Mouse (Mus musculus): ENCODE results near the gene LTO1. TPM values are rescaled to one million over a fixed set of nuclear protein-coding genes. Genes with fewer than 3 reads are reported as not detected.

Gene LTO1
- polyA plus RNA-seq, 1 experiment from 2014 or later, result 29.5 TPM

DNA sequence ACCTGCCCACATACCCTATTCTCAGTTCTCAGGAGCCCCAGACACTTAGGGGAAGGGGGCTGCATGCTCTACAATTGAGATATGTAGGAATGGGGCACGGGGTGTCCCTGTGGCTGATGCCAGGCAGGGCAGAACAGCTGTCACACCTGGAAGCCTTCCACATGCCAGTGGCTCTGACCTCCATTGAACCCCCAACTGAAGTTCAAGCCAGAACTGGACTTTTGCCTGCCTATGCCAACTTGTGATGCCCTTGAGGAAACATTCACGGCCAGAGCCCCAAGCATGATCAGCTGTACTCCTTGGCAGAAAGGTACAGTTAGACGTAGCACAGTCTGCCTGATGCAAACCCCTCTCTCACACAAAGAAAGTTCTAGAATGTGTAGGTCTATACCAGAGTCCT, 18.4 kb downstream of the LTO1 start:
- no peak overlapping the region for H3K27ac ChIP-seq (replicated peaks)
- no peak for ATAC-seq (ENCODE audit: insufficient number of reproducible peaks, low FRiP score, low TSS enrichment, low read depth)
- H3K27me3 ChIP-seq, result no peaks in the 10 kb centered on the region
- no peaks in the 10 kb centered on the region for H3K9me3 ChIP-seq (replicated peaks)
- H3K9ac ChIP-seq, result no peak overlapping the region
- no peak overlapping the region for H3K4me3 ChIP-seq (replicated peaks)
- H3K4me2 ChIP-seq (replicated peaks), result no peak overlapping the region
- peaks cover 56% of the 10 kb centered on the region for H3K36me3 ChIP-seq
- WGBS, result 79% methylated on average over 3 of the region's 3 CpGs
- H3K4me1 ChIP-seq, result peaks cover 16% of the 10 kb centered on the region

DNA sequence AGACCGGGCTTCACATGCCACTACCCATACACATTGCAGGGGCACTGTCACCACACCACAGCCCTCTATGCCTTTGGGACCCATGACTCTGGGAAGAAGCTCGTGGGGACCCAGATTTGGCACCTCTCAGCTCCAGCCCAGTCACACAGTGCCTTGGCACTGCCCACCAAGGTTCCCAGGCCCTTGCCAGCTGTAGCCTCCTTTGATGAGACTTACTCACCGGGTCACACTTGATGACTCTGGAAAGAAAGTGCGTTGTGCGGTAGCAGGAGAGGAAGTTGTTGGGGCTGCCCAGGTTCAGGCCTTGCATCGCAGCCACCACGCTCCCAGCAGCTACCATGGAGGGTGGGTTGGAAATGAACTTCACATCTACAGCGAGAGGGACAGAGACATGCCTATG, 18.9 kb downstream of the LTO1 start:
- H3K27ac ChIP-seq (replicated peaks), result no peak overlapping the region
- no peak for ATAC-seq (ENCODE audit: insufficient number of reproducible peaks, low FRiP score, low TSS enrichment, low read depth)
- no peak overlapping the region for H3K4me3 ChIP-seq (replicated peaks)
- peaks cover 56% of the 10 kb centered on the region for H3K36me3 ChIP-seq
- H3K4me1 ChIP-seq, result peaks cover 19% of the 10 kb centered on the region
- no peak overlapping the region for H3K4me2 ChIP-seq (replicated peaks)
- H3K9ac ChIP-seq, result no peak overlapping the region
- H3K9me3 ChIP-seq (replicated peaks), result no peaks in the 10 kb centered on the region
- WGBS, result 88% methylated on average over 8 of the region's 8 CpGs
- H3K27me3 ChIP-seq, result no peaks in the 10 kb centered on the region

DNA sequence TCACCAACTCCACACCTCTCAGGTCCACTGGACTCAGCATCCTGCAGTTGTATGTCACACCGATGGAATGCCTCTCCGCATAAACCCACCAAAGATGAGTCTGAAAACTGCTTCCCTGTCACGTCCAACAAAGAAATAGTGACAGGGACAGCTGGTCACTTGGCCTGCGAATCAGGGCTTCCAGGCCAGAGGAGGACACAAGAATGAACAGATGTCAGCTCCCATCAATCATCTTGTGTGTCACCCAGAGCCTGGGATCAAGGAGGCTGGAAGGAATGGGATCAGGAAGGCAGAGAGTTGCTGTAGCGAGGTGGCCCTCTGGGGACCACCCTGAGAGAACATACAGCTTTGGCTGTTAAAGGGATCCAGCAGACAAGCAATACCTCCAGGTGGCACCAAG, 20.0 kb downstream of the LTO1 start:
- Histone ChIP-seq H3K27ac (replicated peaks) (no peak overlapping the region), H3K36me3 (peaks cover 45% of the 10 kb centered on the region), H3K27me3 (no peaks in the 10 kb centered on the region), H3K4me2 (replicated peaks) (no peak overlapping the region), H3K4me3 (replicated peaks) (no peak overlapping the region), H3K4me1 (peaks cover 29% of the 10 kb centered on the region), H3K9me3 (replicated peaks) (no peaks in the 10 kb centered on the region), H3K9ac (no peak overlapping the region)
- no peak for ATAC-seq (ENCODE audit: insufficient number of reproducible peaks, low FRiP score, low TSS enrichment, low read depth)
- WGBS, result 77% methylated on average over 5 of the region's 5 CpGs

DNA sequence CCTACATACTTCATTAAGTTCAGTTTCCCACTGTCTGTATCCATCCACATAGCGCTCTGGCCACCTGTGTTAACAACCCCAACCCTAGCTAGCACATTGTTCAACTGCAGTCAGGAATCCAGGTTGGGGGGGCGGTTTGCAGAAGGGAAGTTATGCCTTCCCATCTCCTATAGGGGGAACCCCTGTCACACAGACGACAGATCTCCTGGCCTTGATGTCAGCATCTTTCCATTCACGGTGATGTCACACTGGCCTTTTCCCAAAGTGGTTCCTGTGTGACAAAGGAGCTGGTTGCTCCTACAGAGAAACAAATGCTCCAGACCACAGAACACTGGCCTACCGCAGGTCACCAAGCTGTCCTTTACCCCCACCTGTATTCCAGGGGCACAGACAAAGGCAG, 20.7 kb downstream of the LTO1 start:
- Histone ChIP-seq H3K36me3 (peaks cover 42% of the 10 kb centered on the region), H3K4me2 (replicated peaks) (no peak overlapping the region), H3K9ac (no peak overlapping the region), H3K4me1 (peaks cover 35% of the 10 kb centered on the region), H3K27ac (replicated peaks) (no peak overlapping the region), H3K4me3 (replicated peaks) (no peak overlapping the region), H3K27me3 (no peaks in the 10 kb centered on the region), H3K9me3 (replicated peaks) (no peaks in the 10 kb centered on the region)
- WGBS, result 53% methylated on average over 5 of the region's 5 CpGs
- no peak for ATAC-seq (ENCODE audit: insufficient number of reproducible peaks, low FRiP score, low TSS enrichment, low read depth)

DNA sequence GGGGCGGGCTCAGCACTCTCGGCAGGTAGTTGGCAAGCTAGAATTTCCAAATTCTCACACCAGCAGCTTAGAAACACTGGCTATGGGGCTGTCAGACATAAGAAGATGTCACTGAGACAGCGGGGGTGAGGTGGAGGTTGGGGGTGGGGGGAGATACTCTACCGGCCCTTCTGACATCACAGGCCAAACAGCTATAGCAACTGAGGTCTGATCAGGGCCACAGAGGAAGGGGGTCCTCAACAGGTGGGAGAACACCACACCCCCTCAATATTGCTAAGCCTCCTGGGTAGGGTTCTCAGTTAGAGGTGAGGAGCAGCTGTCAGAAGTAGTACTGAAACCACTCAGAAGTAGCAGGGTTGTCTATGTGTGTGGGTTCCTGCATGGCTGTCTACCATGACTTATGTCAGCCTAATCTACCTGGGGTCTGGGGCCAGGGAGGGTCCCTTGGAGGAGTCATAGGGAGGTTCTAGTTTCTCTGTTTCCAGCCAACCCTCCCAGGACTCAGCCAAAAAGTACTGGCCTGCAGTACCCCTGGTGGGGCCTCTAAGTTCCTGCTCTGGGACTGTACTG, 21.5 kb downstream of the LTO1 start:
- H3K4me1 ChIP-seq, result peaks cover 41% of the 10 kb centered on the region
- no peak overlapping the region for H3K27ac ChIP-seq (replicated peaks)
- 81% methylated on average over 4 of the region's 4 CpGs for WGBS
- no peak overlapping the region for H3K9ac ChIP-seq
- peak overlapping the region; percentile 95; the same call in 1 of the 2 replicates for H3K4me2 ChIP-seq (replicated peaks)
- ATAC-seq (ENCODE audit: insufficient number of reproducible peaks, low FRiP score, low TSS enrichment, low read depth), result no peak
- peak overlapping the region; percentile 65; the same call in 1 of the 2 replicates for H3K4me3 ChIP-seq (replicated peaks)
- H3K27me3 ChIP-seq, result no peaks in the 10 kb centered on the region
- no peaks in the 10 kb centered on the region for H3K9me3 ChIP-seq (replicated peaks)
- H3K36me3 ChIP-seq, result peaks cover 42% of the 10 kb centered on the region

DNA sequence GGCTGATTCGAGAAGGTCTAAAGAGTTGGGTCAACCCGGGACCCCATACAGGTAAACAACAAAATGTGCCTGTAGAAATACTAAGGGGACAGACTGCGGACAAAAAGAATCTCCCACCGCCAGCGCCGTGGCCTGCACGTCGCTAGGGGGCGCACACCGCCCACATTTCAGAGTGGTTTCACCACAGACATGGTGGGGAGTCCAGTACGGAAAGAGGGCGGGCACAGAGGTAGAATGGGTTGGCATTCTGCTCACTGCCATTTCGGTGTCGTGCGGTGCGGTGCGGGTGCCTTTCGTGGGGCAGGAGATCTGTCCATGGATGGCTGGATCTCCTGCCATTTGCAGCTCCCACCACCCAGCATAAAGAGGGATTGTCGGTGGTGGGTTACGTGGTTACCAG, 22.6 kb downstream of the LTO1 start:
- WGBS, result 1% methylated on average over 20 of the region's 20 CpGs
- H3K4me2 ChIP-seq (replicated peaks), result peak overlapping the region; percentile 95
- no peaks in the 10 kb centered on the region for H3K27me3 ChIP-seq
- H3K4me3 ChIP-seq (replicated peaks), result peak overlapping the region; percentile 65
- H3K4me1 ChIP-seq, result peaks cover 51% of the 10 kb centered on the region
- H3K27ac ChIP-seq (replicated peaks), result peak overlapping the region; percentile 88
- peaks cover 40% of the 10 kb centered on the region for H3K36me3 ChIP-seq
- no peaks in the 10 kb centered on the region for H3K9me3 ChIP-seq (replicated peaks)
- H3K9ac ChIP-seq, result peak overlapping the region; percentile 53
- 0 out of 2 replicates have a peak, but pooled peaks have one; percentile 22 for ATAC-seq (ENCODE audit: insufficient number of reproducible peaks, low FRiP score, low TSS enrichment, low read depth)

DNA sequence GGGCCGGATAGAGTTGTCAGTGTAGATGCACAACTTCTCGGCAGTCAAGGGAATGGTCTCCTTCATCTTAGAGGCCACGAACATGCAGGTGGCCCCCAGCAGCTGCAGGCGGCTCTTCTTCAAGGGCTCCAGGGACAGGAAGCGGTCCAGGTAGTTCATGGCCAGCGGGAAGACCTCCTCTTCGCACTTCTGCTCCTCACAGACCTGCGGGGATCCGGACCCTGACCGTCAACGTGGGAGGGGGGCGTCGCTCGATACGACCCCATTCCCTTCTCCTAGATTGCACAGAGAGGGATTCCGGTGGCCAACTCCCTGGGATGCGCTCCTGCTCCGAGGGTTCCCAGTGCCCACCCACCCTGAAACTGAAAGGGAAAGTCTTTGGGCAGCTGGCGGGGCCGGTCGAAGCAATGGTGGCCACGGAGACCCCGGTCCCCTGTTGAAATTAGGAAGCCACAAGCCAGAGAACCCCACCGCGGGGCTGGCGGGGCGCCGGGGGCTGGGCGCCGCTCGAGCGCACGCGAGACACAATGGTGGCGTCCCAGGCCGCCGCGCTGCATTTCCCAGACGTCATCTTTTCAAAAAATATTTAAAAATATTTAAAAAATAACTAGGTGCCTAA, 23.1 kb downstream of the LTO1 start:
- peak overlapping the region; percentile 95 for H3K4me2 ChIP-seq (replicated peaks)

DNA sequence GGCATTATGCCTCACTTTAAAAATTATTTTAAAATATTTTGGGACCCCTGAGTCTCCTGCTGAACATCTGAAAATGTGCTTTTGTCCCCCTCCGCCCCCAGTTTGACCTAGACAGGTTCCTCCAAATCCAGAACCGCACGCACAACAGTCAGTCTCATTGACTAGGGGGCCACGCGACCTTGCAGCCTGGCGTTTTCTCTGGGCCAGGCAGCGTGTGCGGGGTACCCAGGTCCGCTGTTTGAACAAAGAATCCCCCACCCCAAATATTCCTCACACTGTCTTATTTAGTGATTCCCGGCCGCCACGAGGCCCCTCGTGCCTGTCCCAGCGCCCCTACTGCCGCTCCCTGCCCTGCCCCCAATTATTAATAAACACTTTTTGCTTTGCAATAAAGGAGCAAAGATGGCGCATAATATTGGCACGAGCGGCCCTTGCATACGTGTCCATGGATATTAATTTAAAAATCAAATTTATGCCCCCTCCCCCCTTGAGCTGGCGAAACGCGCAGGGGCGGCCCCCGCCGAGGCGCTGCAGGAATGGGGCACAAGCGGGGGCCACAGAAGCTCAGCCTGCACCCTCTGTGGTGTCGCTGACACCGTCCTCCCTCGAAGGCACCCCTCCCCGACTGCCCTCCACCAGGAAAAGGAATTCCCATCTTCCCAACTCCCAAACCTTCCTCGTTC, 23.9 kb downstream of the LTO1 start:
- Histone ChIP-seq H3K9me3 (replicated peaks) (no peaks in the 10 kb centered on the region), H3K27ac (replicated peaks) (peak overlapping the region; percentile 88), H3K4me2 (replicated peaks) (peak overlapping the region; percentile 95), H3K4me1 (peaks cover 63% of the 10 kb centered on the region), H3K4me3 (replicated peaks) (peak overlapping the region; percentile 65), H3K36me3 (peaks cover 27% of the 10 kb centered on the region), H3K27me3 (no peaks in the 10 kb centered on the region), H3K9ac (peak overlapping the region; percentile 53)
- no peak for ATAC-seq (ENCODE audit: insufficient number of reproducible peaks, low FRiP score, low TSS enrichment, low read depth)
- WGBS, result 0% methylated on average over 32 of the region's 32 CpGs

More for the DNA sequence above, 23.1 kb downstream of the LTO1 start:
- WGBS, result under 1% methylated on average over 39 of the region's 39 CpGs
- H3K9me3 ChIP-seq (replicated peaks), result no peaks in the 10 kb centered on the region
- H3K27ac ChIP-seq (replicated peaks), result peak overlapping the region; percentile 88
- H3K27me3 ChIP-seq, result no peaks in the 10 kb centered on the region
- H3K4me3 ChIP-seq (replicated peaks), result peak overlapping the region; percentile 65
- H3K4me1 ChIP-seq, result peaks cover 56% of the 10 kb centered on the region
- H3K36me3 ChIP-seq, result peaks cover 35% of the 10 kb centered on the region
- H3K9ac ChIP-seq, result peak overlapping the region; percentile 53
- ATAC-seq (ENCODE audit: insufficient number of reproducible peaks, low FRiP score, low TSS enrichment, low read depth), result no peak

DNA sequence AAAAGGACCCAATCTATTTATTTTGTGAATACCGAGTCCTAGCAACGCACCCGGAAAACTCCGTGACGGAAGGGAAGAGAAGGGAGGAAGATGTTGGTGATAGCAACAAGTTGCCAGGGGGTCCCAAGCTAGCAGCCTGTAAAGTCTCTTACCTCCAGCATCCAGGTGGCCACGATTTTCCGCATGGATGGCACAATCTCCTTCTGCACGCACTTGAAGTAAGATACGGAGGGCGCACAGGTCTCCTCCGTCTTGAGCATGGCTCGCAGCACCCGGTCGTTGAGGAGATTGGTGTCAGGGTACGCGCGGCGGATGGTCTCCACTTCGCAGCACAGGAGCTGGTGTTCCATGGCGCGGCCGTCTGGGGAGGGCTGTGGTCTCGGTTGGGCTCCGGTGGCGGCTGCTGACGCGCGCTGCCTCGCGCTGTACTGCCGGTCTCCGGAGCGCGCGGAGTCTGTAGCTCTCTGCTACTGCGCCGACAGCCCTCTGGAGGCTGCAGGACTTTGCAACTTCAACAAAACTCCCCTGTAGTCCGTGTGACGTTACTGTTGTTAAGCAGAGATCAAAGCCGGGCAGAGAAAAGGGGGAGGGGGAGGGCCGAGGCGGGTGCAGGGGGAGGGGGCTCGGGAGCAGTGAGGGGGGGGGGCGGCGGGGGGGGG, 24.6 kb downstream of the LTO1 start, which contains the start of gene Ccnd1:
Gene Ccnd1 (minus strand): TSS at position 582 of the 659 bp plus-strand sequence.
- Histone ChIP-seq H3K27ac (replicated peaks) (peak within 1 kb of the TSS; percentile 88), H3K27me3 (no peaks in the 10 kb centered on the region), H3K4me2 (replicated peaks) (peak within 1 kb of the TSS; percentile 95), H3K4me3 (replicated peaks) (peak within 1 kb of the TSS; percentile 65), H3K36me3 (peaks cover 20% of the 10 kb centered on the region), H3K9ac (peak within 1 kb of the TSS; percentile 53), H3K9me3 (replicated peaks) (no peaks in the 10 kb centered on the region), H3K4me1 (peaks cover 63% of the 10 kb centered on the region)
- peak; percentile 52 for ATAC-seq (ENCODE audit: insufficient number of reproducible peaks, low FRiP score, low TSS enrichment, low read depth)
- under 1% methylated on average over 42 of the region's 45 CpGs for WGBS

DNA sequence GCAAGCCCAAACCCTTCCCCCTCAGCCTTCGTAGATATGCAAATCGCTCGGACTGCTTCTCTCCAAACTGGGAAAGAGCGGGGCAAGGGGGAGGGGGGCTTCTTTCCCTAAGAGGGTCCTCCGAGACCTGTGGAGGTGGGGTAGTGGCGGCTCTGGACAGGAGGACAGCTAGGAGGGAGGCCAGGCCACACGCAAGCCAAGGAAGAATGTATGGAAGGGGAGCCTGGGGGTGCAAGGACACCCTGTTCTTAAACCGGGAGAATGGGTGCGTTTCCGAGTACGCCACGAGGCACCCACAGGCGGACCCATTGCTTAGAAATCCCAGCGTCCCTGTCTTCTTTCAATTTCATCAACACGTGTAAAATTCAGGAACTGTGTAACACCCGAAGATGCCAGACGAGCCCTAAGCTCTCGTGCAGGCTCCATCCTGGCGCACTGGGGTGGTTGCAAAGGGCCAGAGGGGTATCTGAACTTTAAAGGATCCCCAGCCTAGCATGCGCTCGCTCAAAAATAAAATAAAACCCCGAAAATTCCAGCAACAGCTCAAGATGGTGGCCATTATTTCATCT, 25.2 kb downstream of the LTO1 start:
- Histone ChIP-seq H3K36me3 (peaks cover 14% of the 10 kb centered on the region), H3K9ac (peak overlapping the region; percentile 7; the same call in 1 of the 2 replicates), H3K4me1 (peaks cover 63% of the 10 kb centered on the region), H3K9me3 (replicated peaks) (no peaks in the 10 kb centered on the region), H3K4me2 (replicated peaks) (peak overlapping the region; percentile 95), H3K4me3 (replicated peaks) (peak overlapping the region; percentile 65), H3K27ac (replicated peaks) (peak overlapping the region; percentile 88), H3K27me3 (no peaks in the 10 kb centered on the region)
- WGBS, result 0% methylated on average over 22 of the region's 22 CpGs
- ATAC-seq (ENCODE audit: insufficient number of reproducible peaks, low FRiP score, low TSS enrichment, low read depth), result peak; percentile 7; the same call in 1 of the 2 replicates

DNA sequence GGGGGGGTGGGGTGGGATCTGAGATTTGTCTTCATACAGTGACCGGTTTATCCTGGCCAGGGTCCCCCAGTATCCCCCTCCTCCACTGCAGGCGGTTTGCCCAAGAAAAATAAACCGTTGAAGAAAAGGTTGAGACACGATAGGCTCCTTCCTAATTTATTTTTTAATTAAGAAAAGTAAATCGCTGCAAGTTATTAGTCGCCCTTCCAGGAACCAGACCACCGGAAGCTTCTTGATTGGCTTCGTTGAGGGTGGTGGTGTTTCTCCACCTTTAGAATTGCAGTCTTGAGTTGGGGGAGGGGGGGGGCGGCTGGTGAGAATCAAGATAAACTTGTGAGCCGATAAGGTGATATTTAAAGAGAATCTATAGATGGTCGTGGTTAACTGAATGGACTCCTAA, 25.7 kb downstream of the LTO1 start:
- no peaks in the 10 kb centered on the region for H3K27me3 ChIP-seq
- H3K4me2 ChIP-seq (replicated peaks), result peak overlapping the region; percentile 95
- peak overlapping the region; percentile 88 for H3K27ac ChIP-seq (replicated peaks)
- no peaks in the 10 kb centered on the region for H3K9me3 ChIP-seq (replicated peaks)
- peak overlapping the region; percentile 65 for H3K4me3 ChIP-seq (replicated peaks)
- peaks cover 63% of the 10 kb centered on the region for H3K4me1 ChIP-seq
- H3K9ac ChIP-seq, result 0 out of 2 replicates have a peak overlapping the region, but pooled peaks have one; percentile 7
- H3K36me3 ChIP-seq, result peaks cover 9% of the 10 kb centered on the region
- 2% methylated on average over 11 of the region's 11 CpGs for WGBS
- no peak for ATAC-seq (ENCODE audit: insufficient number of reproducible peaks, low FRiP score, low TSS enrichment, low read depth)

Data from embryonic facial prominence, embryonic 15.5 days (tissue).